ENCODE assay signal across 22 mouse cellular contexts in genomic region chr11:20555651-20556050, GRCm38 (mm10). TPM values are rescaled to one million over a fixed set of nuclear protein-coding genes. Genes with fewer than 3 reads are reported as not detected.
DNase-seq lines count a peak whose midpoint lies in the region; ATAC-seq and TF ChIP-seq lines count a peak whose summit lies in the region.
"Had no signal": no experiment of that assay in that cellular context is flagged by ENCODE, and none has a peak within 500 bp of the region (broad histone marks: within the 10 kb centered on the region; RNA-seq: fewer than 3 reads in every experiment).

No protein-coding gene starts in this region.

- 0 out of 2 replicates have a peak, but pooled peaks have one; percentile 35 for ATAC-seq in limb, embryonic 13.5 days (ENCODE audit: low FRiP score, low read depth)
- ATAC-seq in megakaryocyte, adult 5-6 weeks (ENCODE audit: poor library complexity, severe bottlenecking), result peak; percentile 39
- ATAC-seq: activated CD4-positive, CD25-positive, alpha-beta regulatory T cell, adult 4 months; CD4-positive, CD25-positive, alpha-beta regulatory T cell, adult 4 months; forebrain, embryonic 13.5 days; Patski had no signal

- 65% methylated on average over 2 of the region's 3 CpGs for WGBS in limb, embryonic 13.5 days
- 72% methylated on average over 3 of the region's 3 CpGs for WGBS in limb, embryonic 10.5 days

- in situ Hi-C loops in CH12.LX (cut with MboI; ENCODE audit: low pct_ligation_motif_present, low pct_unique_long_range_greater_than_20kb, low sequenced_read_pairs), result no loop called here

- no peak overlapping the region for H3K4me2 ChIP-seq in limb, embryonic 13.5 days (replicated peaks)
- no peak overlapping the region for H3K4me2 ChIP-seq in CH12.LX (ENCODE audit: insufficient read depth, low read depth, poor library complexity, severe bottlenecking)
- H3K4me2 ChIP-seq: embryonic facial prominence, embryonic 13.5 days; forebrain, embryonic 13.5 days; heart, embryonic 11.5 days; hindbrain, embryonic 14.5 days had no signal

- no peaks in the 10 kb centered on the region for H3K9me3 ChIP-seq in limb, embryonic 13.5 days
- no peaks in the 10 kb centered on the region for H3K9me3 ChIP-seq in limb, embryonic 10.5 days (replicated peaks)
- no peaks in the 10 kb centered on the region for H3K9me3 ChIP-seq in CH12.LX (replicated peaks; ENCODE audit: low read length)
- H3K9me3 ChIP-seq: embryonic facial prominence, embryonic 13.5 days; forebrain, embryonic 13.5 days; hindbrain, embryonic 10.5 days had no signal

- no peaks in the 10 kb centered on the region for H3K36me3 ChIP-seq in limb, embryonic 13.5 days
- H3K36me3 ChIP-seq in limb, embryonic 10.5 days, result no peaks in the 10 kb centered on the region
- peaks cover 0 to 13% of the 10 kb centered on the region in 2 experiments for H3K36me3 ChIP-seq in CH12.LX (replicated peaks in 1 of 2; ENCODE audit: control insufficient read depth in 1 of 2, insufficient read depth in 1 of 2, low read length in 1 of 2)
- H3K36me3 ChIP-seq: embryonic facial prominence, embryonic 13.5 days; hindbrain, embryonic 10.5 days had no signal

- intact Hi-C loops in left cerebral cortex, postnatal 4 days (cut with DNase I), result no loop called here

- H3K27ac ChIP-seq in limb, embryonic 13.5 days, result no peak overlapping the region
- H3K27ac ChIP-seq in limb, embryonic 10.5 days, result no peak overlapping the region
- no peak overlapping the region for H3K27ac ChIP-seq in CH12.LX (ENCODE audit: insufficient read depth, low read depth)
- H3K27ac ChIP-seq: embryonic facial prominence, embryonic 13.5 days; forebrain, embryonic 13.5 days; gastrocnemius, adult 2 months; heart, adult 2 months; hindbrain, embryonic 10.5 days; hindbrain, embryonic 14.5 days had no signal

- H3K27me3 ChIP-seq in limb, embryonic 13.5 days, result no peaks in the 10 kb centered on the region
- no peaks in the 10 kb centered on the region for H3K27me3 ChIP-seq in limb, embryonic 10.5 days (ENCODE audit: low read depth, poor library complexity, severe bottlenecking)
- H3K27me3 ChIP-seq in CH12.LX (replicated peaks), result no peaks in the 10 kb centered on the region
- H3K27me3 ChIP-seq: embryonic facial prominence, embryonic 13.5 days; forebrain, embryonic 13.5 days; Patski had no signal

- TF ChIP-seq EP300 in CH12.LX (IDR thresholded peaks at IDR 0.05; ENCODE audit: low read length), result peak; percentile 60; the same call in 1 of the 2 replicates

- H3K79me2 ChIP-seq in CH12.LX (replicated peaks; ENCODE audit: control insufficient read depth, extremely low read depth, insufficient read depth, poor library complexity, severe bottlenecking), result no peaks in the 10 kb centered on the region

- no peak for TF ChIP-seq RAD21 in CH12.LX (IDR thresholded peaks at IDR 0.05; ENCODE audit: low read depth, low read length)

- dilution Hi-C loops in CH12.LX (cut with MboI; ENCODE audit: extremely low pct_ligation_motif_present, extremely low pct_unique_long_range_greater_than_20kb, low sequenced_read_pairs), result no loop called here

- H3K4me1 ChIP-seq in limb, embryonic 13.5 days, result peaks cover 45% of the 10 kb centered on the region
- H3K4me1 ChIP-seq in limb, embryonic 10.5 days, result peaks cover 18% of the 10 kb centered on the region
- H3K4me1 ChIP-seq in CH12.LX (ENCODE audit: control insufficient read depth in 1 of 2, insufficient read depth in 2 of 2), result peaks cover 13 to 64% of the 10 kb centered on the region in 2 experiments

- no peak for TF ChIP-seq POLR2A in CH12.LX (IDR thresholded peaks at IDR 0.05; ENCODE audit: low read depth, low read length)

- DNase-seq in limb, embryonic 10.5 days (ENCODE audit: low spot score), result no peak
- DNase-seq in A20 (ENCODE audit: low read depth, low spot score) (peak; percentile 76), CH12.LX (ENCODE audit: extremely low read depth) (no peak)
- no peak for DNase-seq in left cerebral cortex, postnatal 4 days
- DNase-seq in urinary bladder, postnatal 14 days (ENCODE audit: low spot score), result no peak
- DNase-seq: adrenal gland, postnatal 14 days; cerebellum, adult 11-12 months; cerebellum, adult 9-10 months; cerebellum, postnatal 36 days; gastrocnemius, adult 2 months; gastrocnemius, postnatal 25 days; heart, adult 2 months had no signal

- no peak for TF ChIP-seq CTCF in CH12.LX (conservative IDR thresholded peaks at IDR 0.05 in 1 of 2, IDR thresholded peaks at IDR 0.05 in 1 of 2; ENCODE audit: low read depth in 2 of 2, low read length in 2 of 2)

- no peak overlapping the region for H3K9ac ChIP-seq in limb, embryonic 13.5 days
- no peak overlapping the region for H3K9ac ChIP-seq in CH12.LX (ENCODE audit: insufficient read depth, low read depth)
- H3K9ac ChIP-seq: embryonic facial prominence, embryonic 13.5 days; forebrain, embryonic 13.5 days; hindbrain, embryonic 14.5 days had no signal

- H3K4me3 ChIP-seq in limb, embryonic 13.5 days, result no peak overlapping the region
- no peak overlapping the region for H3K4me3 ChIP-seq in limb, embryonic 10.5 days
- H3K4me3 ChIP-seq in CH12.LX (replicated peaks in 1 of 3; ENCODE audit: low read depth in 2 of 3, low read length in 2 of 3, poor library complexity in 1 of 3), result no peak overlapping the region
- H3K4me3 ChIP-seq: embryonic facial prominence, embryonic 13.5 days; forebrain, embryonic 13.5 days; gastrocnemius, adult 2 months; heart, adult 2 months; hindbrain, embryonic 10.5 days had no signal

TF ChIP-seq in CH12.LX, 34 proteins besides CTCF, POLR2A, EP300 and RAD21:
- TF ChIP-seq MYC (IDR thresholded peaks at IDR 0.05; ENCODE audit: low read depth, low read length) (no peak), IRF4 (IDR thresholded peaks at IDR 0.05; ENCODE audit: low read depth, low read length) (peak; percentile 73), MEF2A (IDR thresholded peaks at IDR 0.05; ENCODE audit: borderline replicate concordance, low read depth, low read length) (peak; percentile 38; the same call in 1 of the 2 replicates)

RNA-seq across cellular contexts. Expression of gene Sertad2, which starts 12.6 kb away (rescaled TPM):
- polyA plus RNA-seq in limb, embryonic 13.5 days (2015; fragmentation: Nextera tagmentation; extraction: Ambion mirVana), result 50.9 and 55.0 TPM in 2 replicates
- 20.5 and 27.0 TPM in 2 replicates for polyA plus RNA-seq in limb, embryonic 10.5 days (2016; fragmentation: Nextera tagmentation; extraction: Ambion mirVana)
- 5.2 and 6.0 TPM in 2 replicates for total RNA-seq in CH12.LX (2012; rRNA removed)
- 5.9 TPM in 2 replicates for total RNA-seq in CH12.LX (2014; rRNA removed)
- polyA plus RNA-seq in CH12.LX (2012; ENCODE audit: insufficient read length, low read depth), result 10.3 and 13.1 TPM in 2 replicates
- 9.1 and 9.7 TPM in 2 replicates for total RNA-seq in megakaryocyte, adult 5-6 weeks (2015)
- total RNA-seq in megakaryocyte, adult 5-6 weeks (2017), result 6.9 and 7.0 TPM in 2 replicates
- 10 to 100 TPM; 28.2 to 30.9 TPM for total RNA-seq in left cerebral cortex, postnatal 4 days (2021)
